Mouse (Mus musculus): ENCODE data around the gene Mad2l1bp. TPM values are rescaled to one million over a fixed set of nuclear protein-coding genes. Genes with fewer than 3 reads are reported as not detected.

The Mad2l1bp gene
- polyA plus RNA-seq, 1 experiment from 2014 or later = 37.1 TPM

GRCm38 (mm10) chr17:46132862-46133261, 20.5 kb downstream of the Mad2l1bp start:
- 73% methylated on average over 8 of the region's 8 CpGs for WGBS
- Histone ChIP-seq H3K27ac (ENCODE audit: low read length) (no peak overlapping the region), H3K4me1 (ENCODE audit: control insufficient read depth, insufficient read depth, low read length) (no peaks in the 10 kb centered on the region), H3K27me3 (replicated peaks; ENCODE audit: control insufficient read depth, insufficient read depth, low read length) (no peaks in the 10 kb centered on the region), H3K36me3 (ENCODE audit: control insufficient read depth, insufficient read depth, low read length) (peaks cover 9% of the 10 kb centered on the region; the same call in 1 of the 2 replicates), H3K4me3 (ENCODE audit: low read length) (no peak overlapping the region), H3K4me2 (ENCODE audit: low read depth, low read length) (no peak overlapping the region), H3K9ac (ENCODE audit: low read depth, low read length) (no peak overlapping the region), H3K9me3 (ENCODE audit: control insufficient read depth, low read length) (no peaks in the 10 kb centered on the region)
- ATAC-seq = no peak

GRCm38 (mm10) chr17:46132058-46132718, 21.2 kb downstream of the Mad2l1bp start:
- H3K9ac ChIP-seq (ENCODE audit: low read depth, low read length) = no peak overlapping the region
- WGBS = 17% methylated on average over 12 of the region's 12 CpGs
- no peak overlapping the region for H3K4me2 ChIP-seq (ENCODE audit: low read depth, low read length)
- H3K36me3 ChIP-seq (ENCODE audit: control insufficient read depth, insufficient read depth, low read length) = peaks cover 14% of the 10 kb centered on the region
- peak; percentile 18; the same call in 1 of the 2 replicates for ATAC-seq
- no peak overlapping the region for H3K27ac ChIP-seq (ENCODE audit: low read length)
- H3K4me1 ChIP-seq (ENCODE audit: control insufficient read depth, insufficient read depth, low read length) = no peaks in the 10 kb centered on the region
- H3K27me3 ChIP-seq (replicated peaks; ENCODE audit: control insufficient read depth, insufficient read depth, low read length) = no peaks in the 10 kb centered on the region
- H3K9me3 ChIP-seq (ENCODE audit: control insufficient read depth, low read length) = no peaks in the 10 kb centered on the region
- H3K4me3 ChIP-seq (ENCODE audit: low read length) = no peak overlapping the region

- 0 out of 2 replicates have a peak overlapping the region, but pooled peaks have one; percentile 4 for H3K27ac ChIP-seq (ENCODE audit: low read length)
- no peaks in the 10 kb centered on the region for H3K4me1 ChIP-seq (ENCODE audit: control insufficient read depth, insufficient read depth, low read length)
- no peaks in the 10 kb centered on the region for H3K27me3 ChIP-seq (replicated peaks; ENCODE audit: control insufficient read depth, insufficient read depth, low read length)
- no peak overlapping the region for H3K4me3 ChIP-seq (ENCODE audit: low read length)
- 77% methylated on average over 13 of the region's 13 CpGs for WGBS
- no peak overlapping the region for H3K9ac ChIP-seq (ENCODE audit: low read depth, low read length)
- peaks cover 31% of the 10 kb centered on the region for H3K36me3 ChIP-seq (ENCODE audit: control insufficient read depth, insufficient read depth, low read length)
- H3K9me3 ChIP-seq (ENCODE audit: control insufficient read depth, low read length) = no peaks in the 10 kb centered on the region
- no peak overlapping the region for H3K4me2 ChIP-seq (ENCODE audit: low read depth, low read length)
- peak; percentile 43 for ATAC-seq
These were observed 23.4 kb downstream of the Mad2l1bp start for GRCm38 (mm10) chr17:46129741-46130498.

- no peak overlapping the region for H3K9ac ChIP-seq (ENCODE audit: low read depth, low read length)
- no peaks in the 10 kb centered on the region for H3K9me3 ChIP-seq (ENCODE audit: control insufficient read depth, low read length)
- H3K4me1 ChIP-seq (ENCODE audit: control insufficient read depth, insufficient read depth, low read length) = no peaks in the 10 kb centered on the region
- no peak for ATAC-seq
- H3K27ac ChIP-seq (ENCODE audit: low read length) = no peak overlapping the region
- H3K36me3 ChIP-seq (ENCODE audit: control insufficient read depth, insufficient read depth, low read length) = peaks cover 39% of the 10 kb centered on the region
- H3K4me3 ChIP-seq (ENCODE audit: low read length) = no peak overlapping the region
- WGBS = 75% methylated on average over 6 of the region's 6 CpGs
- no peak overlapping the region for H3K4me2 ChIP-seq (ENCODE audit: low read depth, low read length)
- no peaks in the 10 kb centered on the region for H3K27me3 ChIP-seq (replicated peaks; ENCODE audit: control insufficient read depth, insufficient read depth, low read length)
These were observed 25.4 kb downstream of the Mad2l1bp start for GRCm38 (mm10) chr17:46127814-46128493.

GRCm38 (mm10) chr17:46126608-46127007, 26.7 kb downstream of the Mad2l1bp start:
- Histone ChIP-seq H3K27ac (ENCODE audit: low read length) (no peak overlapping the region), H3K27me3 (replicated peaks; ENCODE audit: control insufficient read depth, insufficient read depth, low read length) (no peaks in the 10 kb centered on the region), H3K36me3 (ENCODE audit: control insufficient read depth, insufficient read depth, low read length) (peaks cover 39% of the 10 kb centered on the region), H3K9me3 (ENCODE audit: control insufficient read depth, low read length) (no peaks in the 10 kb centered on the region), H3K4me1 (ENCODE audit: control insufficient read depth, insufficient read depth, low read length) (no peaks in the 10 kb centered on the region), H3K9ac (ENCODE audit: low read depth, low read length) (no peak overlapping the region), H3K4me2 (ENCODE audit: low read depth, low read length) (no peak overlapping the region), H3K4me3 (ENCODE audit: low read length) (no peak overlapping the region)
- 57% methylated on average over 6 of the region's 6 CpGs for WGBS
- ATAC-seq = no peak

- WGBS = 85% methylated on average over 12 of the region's 12 CpGs
These were observed 29.2 kb downstream of the Mad2l1bp start for GRCm38 (mm10) chr17:46123953-46124700.

GRCm38 (mm10) chr17:46123285-46123684, 30.1 kb downstream of the Mad2l1bp start:
- 96% methylated on average over 4 of the region's 4 CpGs for WGBS
- H3K9ac ChIP-seq (ENCODE audit: low read depth, low read length) = no peak overlapping the region
- no peaks in the 10 kb centered on the region for H3K9me3 ChIP-seq (ENCODE audit: control insufficient read depth, low read length)
- no peak overlapping the region for H3K4me2 ChIP-seq (ENCODE audit: low read depth, low read length)
- peaks cover 32% of the 10 kb centered on the region for H3K36me3 ChIP-seq (ENCODE audit: control insufficient read depth, insufficient read depth, low read length)
- H3K27ac ChIP-seq (ENCODE audit: low read length) = no peak overlapping the region
- no peak for ATAC-seq
- no peak overlapping the region for H3K4me3 ChIP-seq (ENCODE audit: low read length)
- no peaks in the 10 kb centered on the region; the same call in 1 of the 2 replicates for H3K4me1 ChIP-seq (ENCODE audit: control insufficient read depth, insufficient read depth, low read length)
- no peaks in the 10 kb centered on the region for H3K27me3 ChIP-seq (replicated peaks; ENCODE audit: control insufficient read depth, insufficient read depth, low read length)

More at GRCm38 (mm10) chr17:46123953-46124700, 29.2 kb downstream of the Mad2l1bp start:
- no peak overlapping the region for H3K4me2 ChIP-seq (ENCODE audit: low read depth, low read length)
- no peak for ATAC-seq
- peaks cover 39% of the 10 kb centered on the region for H3K36me3 ChIP-seq (ENCODE audit: control insufficient read depth, insufficient read depth, low read length)
- no peaks in the 10 kb centered on the region for H3K9me3 ChIP-seq (ENCODE audit: control insufficient read depth, low read length)
- H3K4me1 ChIP-seq (ENCODE audit: control insufficient read depth, insufficient read depth, low read length) = no peaks in the 10 kb centered on the region
- no peak overlapping the region for H3K27ac ChIP-seq (ENCODE audit: low read length)
- H3K4me3 ChIP-seq (ENCODE audit: low read length) = no peak overlapping the region
- no peak overlapping the region for H3K9ac ChIP-seq (ENCODE audit: low read depth, low read length)
- no peaks in the 10 kb centered on the region for H3K27me3 ChIP-seq (replicated peaks; ENCODE audit: control insufficient read depth, insufficient read depth, low read length)

GRCm38 (mm10) chr17:46122791-46123190, 30.6 kb downstream of the Mad2l1bp start:
- Histone ChIP-seq H3K4me1 (ENCODE audit: control insufficient read depth, insufficient read depth, low read length) (no peaks in the 10 kb centered on the region; the same call in 1 of the 2 replicates), H3K27me3 (replicated peaks; ENCODE audit: control insufficient read depth, insufficient read depth, low read length) (no peaks in the 10 kb centered on the region), H3K9ac (ENCODE audit: low read depth, low read length) (no peak overlapping the region), H3K27ac (ENCODE audit: low read length) (no peak overlapping the region), H3K9me3 (ENCODE audit: control insufficient read depth, low read length) (no peaks in the 10 kb centered on the region), H3K36me3 (ENCODE audit: control insufficient read depth, insufficient read depth, low read length) (peaks cover 31% of the 10 kb centered on the region), H3K4me3 (ENCODE audit: low read length) (no peak overlapping the region), H3K4me2 (ENCODE audit: low read depth, low read length) (no peak overlapping the region)
- no peak for ATAC-seq
- WGBS = 93% methylated on average over 4 of the region's 4 CpGs

GRCm38 (mm10) chr17:46119641-46120040, 33.7 kb downstream of the Mad2l1bp start:
- H3K27ac ChIP-seq (ENCODE audit: low read length) = no peak overlapping the region
- no peaks in the 10 kb centered on the region for H3K27me3 ChIP-seq (replicated peaks; ENCODE audit: control insufficient read depth, insufficient read depth, low read length)
- H3K4me1 ChIP-seq (ENCODE audit: control insufficient read depth, insufficient read depth, low read length) = peaks cover 2% of the 10 kb centered on the region; the same call in 1 of the 2 replicates
- ATAC-seq = no peak
- WGBS = 87% methylated on average over 10 of the region's 10 CpGs
- no peak overlapping the region for H3K4me2 ChIP-seq (ENCODE audit: low read depth, low read length)
- H3K9ac ChIP-seq (ENCODE audit: low read depth, low read length) = no peak overlapping the region
- H3K36me3 ChIP-seq (ENCODE audit: control insufficient read depth, insufficient read depth, low read length) = peaks cover 10% of the 10 kb centered on the region
- no peaks in the 10 kb centered on the region for H3K9me3 ChIP-seq (ENCODE audit: control insufficient read depth, low read length)
- no peak overlapping the region for H3K4me3 ChIP-seq (ENCODE audit: low read length)
